Mouse (Mus musculus): ENCODE results near the gene Hdac10.

The Hdac10 gene

DNA sequence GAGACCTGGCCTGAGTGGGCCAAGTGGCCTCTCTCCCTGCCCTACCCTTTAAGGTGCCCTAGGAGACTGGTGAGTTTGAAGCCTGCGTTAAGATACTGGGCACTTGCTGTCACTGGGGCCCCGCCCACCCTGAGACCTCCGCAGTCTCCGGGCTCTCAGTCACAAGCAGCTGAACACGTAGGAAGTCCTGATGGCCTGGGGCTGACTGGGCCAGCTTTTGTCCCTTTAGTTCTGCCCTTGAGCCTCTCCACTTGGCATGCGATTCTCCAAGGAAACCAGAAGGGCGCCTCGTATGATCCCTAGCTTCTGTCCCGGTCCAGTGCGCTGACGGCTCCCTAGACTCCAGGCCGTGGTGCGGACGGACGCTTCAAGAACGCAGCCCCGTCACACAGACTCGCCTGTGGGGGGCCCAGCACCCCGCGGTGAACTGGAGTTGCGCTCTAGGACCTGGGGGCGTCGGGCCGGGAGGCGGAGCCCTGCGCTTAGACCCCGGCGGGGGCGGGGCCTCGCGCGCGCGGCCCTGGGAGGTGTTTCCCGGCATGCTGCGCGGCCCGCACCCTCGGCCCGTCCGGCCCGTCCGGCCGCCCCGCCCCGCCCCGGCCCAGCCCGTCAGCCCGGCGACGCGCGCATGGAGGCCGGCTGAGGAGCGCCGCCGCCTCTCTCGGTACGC is 52.9 kb downstream of the Hdac10 start:
- peak; percentile 90 to 91 for DNase-seq (ENCODE audit: low spot score in 2 of 2)

DNA sequence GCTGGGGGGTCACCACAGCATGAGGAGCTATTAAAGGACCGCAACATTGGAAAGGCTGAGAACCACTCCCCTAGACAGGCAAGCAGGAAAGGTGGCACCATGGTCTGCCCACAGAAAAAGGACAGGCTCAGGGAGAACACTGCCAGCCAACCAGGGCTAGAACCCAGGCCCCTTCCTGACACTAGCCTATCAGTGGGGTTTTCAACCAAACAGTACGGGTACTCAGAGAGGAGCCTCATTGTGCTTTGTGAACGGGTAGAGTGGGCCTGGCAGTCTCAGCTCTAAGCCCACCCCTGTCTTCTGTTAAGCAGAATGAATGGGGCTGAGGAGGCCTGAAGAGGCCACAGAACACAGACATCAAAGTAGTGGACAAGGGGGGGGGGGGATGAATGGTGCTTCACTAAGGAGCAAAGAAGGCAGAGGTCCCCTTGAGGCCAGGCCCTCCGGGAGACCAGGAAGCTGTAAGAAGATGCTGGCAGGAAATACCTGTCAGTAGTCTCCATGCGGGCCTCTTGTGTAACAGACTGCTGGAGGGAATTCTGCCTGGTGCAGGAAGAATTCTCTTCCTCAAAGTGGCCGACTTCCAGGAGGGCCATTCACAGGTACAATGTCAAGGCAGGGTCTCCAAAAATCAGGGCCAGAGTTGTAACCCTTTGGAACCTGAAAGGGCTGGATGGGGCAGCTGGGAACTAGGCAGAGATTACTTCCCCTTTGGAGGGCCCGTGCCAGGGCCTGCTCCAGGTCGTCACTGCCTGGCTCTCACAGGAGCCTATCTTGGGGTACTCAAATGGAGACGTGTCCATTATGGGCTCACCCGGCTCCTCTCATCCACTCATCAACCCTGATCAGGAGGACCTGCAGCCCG is 53.7 kb downstream of the Hdac10 start, which contains the start of gene Trabd:
Gene Trabd (plus strand): TSS at position 512 of the 865 bp plus-strand sequence.
- peak in 1 of 2 experiments; percentile 48 for DNase-seq (ENCODE audit: low spot score in 2 of 2)

GRCm38 (mm10) chr15:89073993-89074603 is 54.4 kb downstream of the Hdac10 start:
- DNase-seq (ENCODE audit: low spot score in 2 of 2): peak; percentile 50 to 67
